Mouse (Mus musculus) stomach, postnatal 0 days (tissue): ENCODE measurements around the gene Dnal1. TPM values are rescaled to one million over a fixed set of nuclear protein-coding genes. Genes with fewer than 3 reads are reported as not detected.
A peak's percentile ranks its signal among the peaks of the same experiment; 100 is the strongest.

Source experiments
- ATAC-seq: fragments of 200-750 bp; cut with Nextera tagmentation; 2 replicates; pipeline ENCODE4 v1.8.0; 2017; ENCODE audit not compliant: low FRiP score, low TSS enrichment
- DNase-seq: peaks from one replicate; pipeline ENCODE4 v3.0.0-alpha.2; 2016; ENCODE audit warnings: low spot score
- H3K27ac ChIP-seq: fragments of 300-500 bp; sonication (generic); replicated peaks from 2 replicates; pipeline ENCODE4 v1.5.1; 2014; ENCODE audit warnings: mild to moderate bottlenecking, control low read depth
- H3K27me3 ChIP-seq: fragments of 300-500 bp; sonication (generic); 2 replicates; pipeline ENCODE4 v1.6.1; 2014; ENCODE audit warnings: low read length; ENCODE audit not compliant: control insufficient read depth, insufficient read depth
- H3K36me3 ChIP-seq: fragments of 300-500 bp; sonication (generic); 2 replicates; pipeline ENCODE4 v1.6.1; 2014; ENCODE audit warnings: low read length, mixed read lengths; ENCODE audit not compliant: control insufficient read depth, insufficient read depth
- H3K4me1 ChIP-seq: fragments of 300-500 bp; sonication (generic); replicated peaks from 2 replicates; pipeline ENCODE4 v1.6.1; 2014; ENCODE audit warnings: antibody characterized with exemption; ENCODE audit not compliant: control insufficient read depth, insufficient read depth
- H3K4me2 ChIP-seq: fragments of 300-500 bp; sonication (generic); replicated peaks from 2 replicates; pipeline ENCODE4 v1.6.1; 2014; ENCODE audit warnings: low read depth, mild to moderate bottlenecking, control low read depth, moderate library complexity
- H3K4me3 ChIP-seq: fragments of 300-500 bp; sonication (generic); 2 replicates; pipeline ENCODE4 v1.5.1; 2014; ENCODE audit warnings: low read depth, low read length, control low read depth
- H3K9ac ChIP-seq: fragments of 300-500 bp; sonication (generic); 2 replicates; pipeline ENCODE4 v1.6.1; 2014; ENCODE audit warnings: mild to moderate bottlenecking, low read length, control low read depth, mixed read lengths
- H3K9me3 ChIP-seq: fragments of 300-500 bp; sonication (generic); 2 replicates; pipeline ENCODE4 v1.6.1; 2016; ENCODE audit warnings: low read length; ENCODE audit not compliant: control insufficient read depth
- CTCF ChIP-seq: IDR thresholded peaks from 2 replicates; pipeline ENCODE4 v1.5.1; 2016; ENCODE audit warnings: antibody characterized with exemption, low read depth, mild to moderate bottlenecking, moderate library complexity
- EP300 ChIP-seq: optimal IDR thresholded peaks from 2 replicates; pipeline ENCODE3; 2016; ENCODE audit warnings: antibody characterized with exemption
- WGBS: fragments of 180-500 bp; shearing (Covaris S2); extraction: QIAGEN DNeasy Blood & Tissue Kit; methylation state at CpG from one replicate; pipeline ENCODE4 v1.1.7; 2014; 5-methylcytosine and 5-hydroxymethylcytosine counted together
- polyA plus RNA-seq: library from polyadenylated mRNA; unstranded; fragments of >200 nt; fragmentation: Nextera tagmentation; extraction: Ambion mirVana; gene quantifications from 2 replicates; pipeline ENCODE4 v1.2.1, GENCODE M21; 2015

Gene Dnal1
- polyA plus RNA-seq, 1 experiment from 2014 or later, result 1.7 TPM

DNA sequence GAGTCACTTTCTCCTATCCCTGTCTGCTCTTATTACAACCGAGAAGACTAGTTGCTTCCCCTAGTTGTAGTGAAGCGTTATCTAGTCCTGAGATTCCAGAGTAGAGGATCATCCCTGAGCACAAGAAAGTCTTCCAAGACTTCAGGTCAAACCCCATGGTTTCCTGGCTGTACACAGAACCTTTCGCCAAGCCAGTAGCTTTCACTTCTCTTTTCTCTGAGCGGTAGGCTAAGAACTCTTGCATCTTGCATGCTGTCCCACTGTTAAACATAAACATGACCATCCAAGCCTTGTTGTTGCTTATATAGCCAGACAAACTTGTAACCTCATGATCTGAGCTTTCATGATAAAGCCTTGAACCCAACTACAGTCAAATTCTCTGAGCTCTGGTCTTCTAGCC is 3.4 kb upstream of the Dnal1 start:
- no peaks in the 10 kb centered on the region for H3K36me3 ChIP-seq
- DNase-seq (no peak), ATAC-seq (no peak)
- H3K9me3 ChIP-seq, result no peaks in the 10 kb centered on the region
- no peaks in the 10 kb centered on the region for H3K27me3 ChIP-seq
- TF ChIP-seq CTCF (no peak), EP300 (no peak)
- H3K4me2 ChIP-seq, result no peak overlapping the region
- 88% methylated on average over 4 of the region's 4 CpGs for WGBS
- H3K4me3 ChIP-seq, result no peak overlapping the region
- H3K27ac ChIP-seq, result no peak overlapping the region
- H3K9ac ChIP-seq, result no peak overlapping the region
- no peaks in the 10 kb centered on the region for H3K4me1 ChIP-seq

DNA sequence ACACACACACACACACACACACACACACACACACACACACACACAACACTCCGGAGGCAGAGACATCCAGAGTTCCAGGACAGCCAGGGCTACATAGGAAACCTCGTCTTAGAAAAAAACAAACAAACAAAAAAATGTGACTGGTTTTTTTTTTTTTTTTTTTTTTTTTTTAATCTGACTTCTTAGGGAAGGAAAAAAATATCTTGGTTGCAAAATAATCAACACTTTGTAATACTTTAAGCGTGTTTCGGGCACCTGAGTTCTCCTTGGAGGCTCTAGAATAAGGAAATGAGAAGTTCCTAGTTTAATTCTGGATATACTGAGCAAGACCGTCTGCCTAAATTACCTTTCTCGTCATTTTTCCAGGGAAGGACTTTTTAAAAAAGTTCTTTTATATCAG is 490 bp upstream of the Dnal1 start:
- no peaks in the 10 kb centered on the region for H3K4me1 ChIP-seq
- no peaks in the 10 kb centered on the region for H3K27me3 ChIP-seq
- no peak for TF ChIP-seq EP300
- TF ChIP-seq CTCF, result no peak
- no peak overlapping the region for H3K27ac ChIP-seq
- 26% methylated on average over 6 of the region's 6 CpGs for WGBS
- H3K9ac ChIP-seq, result no peak overlapping the region
- peak overlapping the region; percentile 59; the same call in 1 of the 2 replicates for H3K4me3 ChIP-seq
- DNase-seq, result no peak
- no peaks in the 10 kb centered on the region for H3K9me3 ChIP-seq
- no peaks in the 10 kb centered on the region for H3K36me3 ChIP-seq
- peak overlapping the region; percentile 62 for H3K4me2 ChIP-seq
- ATAC-seq, result no peak

DNA sequence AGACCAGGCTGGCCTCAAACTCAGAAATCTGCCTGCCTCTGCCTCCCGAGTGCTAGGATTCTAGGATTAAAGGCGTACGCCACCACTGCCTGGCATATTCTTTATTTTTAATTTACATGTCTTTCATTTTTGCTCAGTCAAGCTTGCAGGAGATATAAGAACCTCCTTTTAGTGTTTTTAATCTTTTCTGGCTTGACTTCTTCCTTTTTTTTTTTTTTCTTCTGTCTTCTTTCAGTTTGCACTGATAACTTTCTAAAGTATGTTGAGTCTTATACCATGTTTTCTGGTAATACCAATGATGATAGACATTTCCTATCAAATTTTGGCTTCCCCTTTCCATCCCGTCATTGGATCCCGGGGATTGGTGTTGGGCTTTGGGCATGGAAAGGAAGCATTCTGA is 5.4 kb downstream of the Dnal1 start:
- Histone ChIP-seq H3K36me3 (no peaks in the 10 kb centered on the region), H3K4me3 (no peak overlapping the region), H3K9ac (no peak overlapping the region), H3K9me3 (no peaks in the 10 kb centered on the region), H3K4me2 (no peak overlapping the region), H3K27me3 (no peaks in the 10 kb centered on the region), H3K27ac (no peak overlapping the region), H3K4me1 (no peaks in the 10 kb centered on the region)
- no peak for TF ChIP-seq CTCF
- TF ChIP-seq EP300, result no peak
- ATAC-seq, result no peak
- DNase-seq, result no peak
- WGBS, result 96% methylated on average over 5 of the region's 5 CpGs

DNA sequence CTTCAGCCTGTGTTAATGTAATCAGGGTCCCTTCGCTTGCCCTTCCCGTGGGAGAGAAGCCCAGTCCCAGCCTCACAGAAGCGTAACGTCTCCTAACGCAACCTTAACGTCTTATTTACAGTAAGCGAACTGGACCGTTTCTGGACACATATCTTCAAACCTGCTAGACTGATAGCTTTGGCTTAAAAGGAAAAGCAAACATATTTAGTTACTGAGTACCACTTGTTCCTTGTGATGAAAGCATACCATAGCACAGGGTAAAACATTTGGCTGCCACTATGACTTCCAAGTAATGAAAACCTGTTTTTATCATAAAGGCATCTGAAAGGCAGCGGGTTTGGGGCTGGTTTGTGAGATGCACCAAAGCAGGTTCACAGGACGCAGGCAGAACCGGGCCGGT is 11.7 kb downstream of the Dnal1 start:
- H3K9me3 ChIP-seq, result no peaks in the 10 kb centered on the region
- no peak for TF ChIP-seq CTCF
- TF ChIP-seq EP300, result no peak
- no peak for DNase-seq
- no peaks in the 10 kb centered on the region for H3K27me3 ChIP-seq
- no peak overlapping the region for H3K4me2 ChIP-seq
- peaks cover 3% of the 10 kb centered on the region; the same call in 1 of the 2 replicates for H3K36me3 ChIP-seq
- 59% methylated on average over 12 of the region's 12 CpGs for WGBS
- no peak overlapping the region for H3K27ac ChIP-seq
- H3K4me1 ChIP-seq, result no peaks in the 10 kb centered on the region
- no peak overlapping the region for H3K4me3 ChIP-seq
- ATAC-seq, result no peak
- H3K9ac ChIP-seq, result no peak overlapping the region

DNA sequence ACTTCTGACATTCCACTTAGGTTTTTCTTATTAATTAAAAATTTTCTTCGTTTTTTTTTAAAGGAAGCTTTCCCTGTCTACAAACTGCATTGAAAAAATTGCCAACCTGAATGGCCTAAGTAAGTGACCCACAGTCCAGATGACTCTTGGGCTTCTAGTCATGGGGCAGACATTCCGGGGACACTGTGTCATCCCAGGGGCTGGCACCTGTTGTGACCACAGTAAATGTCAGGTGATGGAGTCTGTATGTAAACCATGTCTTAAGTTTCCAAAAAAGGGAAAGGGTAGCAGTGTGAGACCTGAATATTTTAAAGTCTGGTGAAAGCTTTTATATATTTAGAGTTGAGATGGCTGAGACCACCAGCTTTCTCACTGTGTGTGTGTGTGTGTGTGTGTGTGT is 12.7 kb downstream of the Dnal1 start:
- H3K9ac ChIP-seq, result no peak overlapping the region
- H3K4me3 ChIP-seq, result no peak overlapping the region
- H3K4me1 ChIP-seq, result no peaks in the 10 kb centered on the region
- H3K27me3 ChIP-seq, result no peaks in the 10 kb centered on the region
- H3K9me3 ChIP-seq, result no peaks in the 10 kb centered on the region
- no peak overlapping the region for H3K27ac ChIP-seq
- DNase-seq, result no peak
- ATAC-seq, result no peak
- WGBS, result 85% methylated on average over 2 of the region's 2 CpGs
- peaks cover 3% of the 10 kb centered on the region; the same call in 1 of the 2 replicates for H3K36me3 ChIP-seq
- H3K4me2 ChIP-seq, result no peak overlapping the region
- no peak for TF ChIP-seq CTCF
- no peak for TF ChIP-seq EP300

DNA sequence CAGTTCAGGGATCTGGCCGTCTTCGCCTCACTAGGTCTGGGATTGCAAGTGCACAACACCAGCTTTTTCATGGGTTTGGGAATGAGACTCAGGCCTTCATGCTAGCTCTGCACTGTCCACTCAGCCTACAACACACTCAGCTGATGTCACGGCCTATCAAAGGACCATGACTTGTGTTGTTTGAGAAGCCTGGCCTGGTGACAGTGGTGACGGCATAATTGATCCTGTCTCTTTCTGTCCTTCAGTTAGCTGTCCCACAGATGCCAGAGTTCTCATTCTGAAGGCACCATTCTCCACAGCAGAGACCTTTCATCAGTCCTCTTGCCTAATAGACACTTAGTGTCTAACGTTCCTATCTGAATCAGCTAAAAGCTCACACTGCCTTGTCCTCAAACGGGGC is 14.4 kb downstream of the Dnal1 start:
- H3K27me3 ChIP-seq, result no peaks in the 10 kb centered on the region
- no peak for TF ChIP-seq CTCF
- TF ChIP-seq EP300, result no peak
- no peak for ATAC-seq

More for the DNA sequence above, 14.4 kb downstream of the Dnal1 start:
- peaks cover 3% of the 10 kb centered on the region; the same call in 1 of the 2 replicates for H3K36me3 ChIP-seq
- no peak overlapping the region for H3K27ac ChIP-seq
- WGBS, result 92% methylated on average over 6 of the region's 6 CpGs
- no peak overlapping the region for H3K9ac ChIP-seq
- H3K9me3 ChIP-seq, result no peaks in the 10 kb centered on the region
- H3K4me3 ChIP-seq, result no peak overlapping the region
- DNase-seq, result no peak
- H3K4me1 ChIP-seq, result no peaks in the 10 kb centered on the region
- no peak overlapping the region for H3K4me2 ChIP-seq
